Mouse (Mus musculus): ENCODE measurements around the gene Tmem14c. TPM values are rescaled to one million over a fixed set of nuclear protein-coding genes. Genes with fewer than 3 reads are reported as not detected.

Gene Tmem14c
- polyA plus RNA-seq (2016; fragmentation: Nextera tagmentation; extraction: Ambion mirVana) = 211 and 228 TPM in 2 replicates

DNA sequence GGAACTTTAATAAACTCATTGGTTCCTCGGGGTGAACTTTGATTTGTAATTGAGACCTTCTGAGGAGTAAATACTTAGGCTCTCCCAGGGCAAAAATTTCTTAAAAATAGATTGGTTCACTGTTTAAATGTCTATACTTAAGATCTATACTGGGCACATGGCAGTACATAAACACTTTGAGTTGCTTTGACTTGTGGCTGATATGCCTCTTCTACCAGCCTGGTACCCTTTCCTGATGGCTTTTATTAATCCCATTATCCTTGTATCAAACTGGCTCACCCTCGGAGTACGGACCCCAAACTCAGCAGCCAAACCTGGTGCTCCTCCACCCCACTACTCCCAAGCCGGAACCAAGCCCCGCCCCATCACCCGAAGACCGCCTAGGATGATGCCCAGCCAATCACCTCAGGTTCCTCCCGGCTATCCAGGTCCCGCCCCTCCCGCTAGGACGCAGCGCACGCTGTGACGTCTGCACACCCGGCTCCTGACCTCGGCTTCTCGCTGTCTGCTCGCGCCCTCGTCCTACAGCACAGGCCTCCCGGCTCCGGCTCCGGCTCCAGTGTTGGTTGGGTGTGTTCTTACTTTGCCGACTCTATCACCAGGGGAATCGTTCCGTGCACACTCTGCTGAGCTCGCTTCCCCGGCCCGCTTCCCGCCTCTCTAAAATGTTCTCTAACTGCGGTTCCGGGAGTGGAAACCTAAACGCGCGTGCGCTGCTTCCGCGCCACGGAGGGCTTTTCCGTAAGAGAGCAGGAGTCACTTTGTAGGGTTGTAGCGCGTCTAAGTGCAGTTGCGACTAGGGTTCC, at the start of gene Tmem14c:
Tmem14c (plus strand) TSS at position 464 of the 806 bp plus-strand sequence.
- Histone ChIP-seq H3K27me3 (replicated peaks) (no peaks in the 10 kb centered on the region), H3K4me3 (peak within 1 kb of the TSS; percentile 70), H3K9me3 (replicated peaks) (no peaks in the 10 kb centered on the region), H3K4me1 (replicated peaks) (peaks cover 33% of the 10 kb centered on the region), H3K27ac (ENCODE audit: poor library complexity, severe bottlenecking) (peak within 1 kb of the TSS; percentile 86), H3K9ac (peak within 1 kb of the TSS; percentile 79), H3K36me3 (peaks cover 65% of the 10 kb centered on the region), H3K4me2 (peak within 1 kb of the TSS; percentile 83)
- WGBS = under 1% methylated on average over 43 of the region's 43 CpGs
- peak; percentile 95 for ATAC-seq (ENCODE audit: insufficient number of reproducible peaks, low FRiP score)

DNA sequence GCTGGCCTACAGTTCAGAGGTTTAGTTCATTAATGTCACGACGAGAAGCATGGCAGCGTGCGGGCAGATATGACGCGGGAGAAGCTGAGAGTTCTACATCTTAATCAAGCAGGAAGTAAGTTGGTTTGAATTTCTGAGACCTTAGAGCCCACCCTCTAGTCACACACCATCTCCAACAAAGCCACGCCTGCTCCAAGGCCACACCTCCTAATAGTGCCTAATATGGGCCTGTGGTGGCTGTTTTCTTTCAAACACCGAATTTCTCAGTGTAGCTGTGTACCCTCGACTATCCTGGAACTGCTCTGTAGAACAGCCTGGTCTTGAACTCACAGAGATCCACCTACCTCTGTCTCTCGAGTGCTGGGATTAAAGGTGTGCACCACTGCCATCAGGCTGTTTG, 48.5 kb upstream of the Tmem14c start:
- H3K4me3 ChIP-seq = no peak overlapping the region
- no peaks in the 10 kb centered on the region for H3K36me3 ChIP-seq
- 89% methylated on average over 10 of the region's 10 CpGs for WGBS
- H3K4me1 ChIP-seq (replicated peaks) = no peaks in the 10 kb centered on the region
- H3K27ac ChIP-seq (ENCODE audit: poor library complexity, severe bottlenecking) = no peak overlapping the region
- H3K9me3 ChIP-seq (replicated peaks) = no peaks in the 10 kb centered on the region
- ATAC-seq (ENCODE audit: insufficient number of reproducible peaks, low FRiP score) = no peak
- H3K9ac ChIP-seq = no peak overlapping the region
- no peak overlapping the region for H3K4me2 ChIP-seq
- H3K27me3 ChIP-seq (replicated peaks) = no peaks in the 10 kb centered on the region

DNA sequence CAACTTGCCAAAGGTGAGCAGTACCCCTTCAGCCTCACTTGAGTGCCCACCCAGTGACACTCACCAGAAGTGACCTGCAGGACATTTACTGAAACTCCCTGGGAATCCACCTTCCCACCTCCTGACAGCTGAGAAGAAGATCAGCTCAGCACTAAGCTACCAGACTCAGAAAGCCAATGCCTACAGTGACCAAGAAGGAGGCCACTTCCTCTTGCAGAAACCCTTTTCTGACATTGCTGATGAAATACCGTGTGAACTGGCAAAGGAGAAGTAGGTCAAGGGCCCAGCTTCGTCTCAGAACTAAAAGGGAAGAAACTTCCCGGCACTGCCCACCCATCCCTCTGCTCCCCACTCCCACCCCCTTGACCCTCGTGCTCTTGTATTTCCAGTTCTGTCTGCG, 47.5 kb upstream of the Tmem14c start:
- WGBS = 59% methylated on average over 5 of the region's 5 CpGs
- Histone ChIP-seq H3K27ac (ENCODE audit: poor library complexity, severe bottlenecking) (no peak overlapping the region), H3K4me2 (no peak overlapping the region), H3K9me3 (replicated peaks) (no peaks in the 10 kb centered on the region), H3K9ac (no peak overlapping the region), H3K4me3 (no peak overlapping the region), H3K36me3 (no peaks in the 10 kb centered on the region), H3K4me1 (replicated peaks) (no peaks in the 10 kb centered on the region), H3K27me3 (replicated peaks) (no peaks in the 10 kb centered on the region)
- ATAC-seq (ENCODE audit: insufficient number of reproducible peaks, low FRiP score) = no peak

DNA sequence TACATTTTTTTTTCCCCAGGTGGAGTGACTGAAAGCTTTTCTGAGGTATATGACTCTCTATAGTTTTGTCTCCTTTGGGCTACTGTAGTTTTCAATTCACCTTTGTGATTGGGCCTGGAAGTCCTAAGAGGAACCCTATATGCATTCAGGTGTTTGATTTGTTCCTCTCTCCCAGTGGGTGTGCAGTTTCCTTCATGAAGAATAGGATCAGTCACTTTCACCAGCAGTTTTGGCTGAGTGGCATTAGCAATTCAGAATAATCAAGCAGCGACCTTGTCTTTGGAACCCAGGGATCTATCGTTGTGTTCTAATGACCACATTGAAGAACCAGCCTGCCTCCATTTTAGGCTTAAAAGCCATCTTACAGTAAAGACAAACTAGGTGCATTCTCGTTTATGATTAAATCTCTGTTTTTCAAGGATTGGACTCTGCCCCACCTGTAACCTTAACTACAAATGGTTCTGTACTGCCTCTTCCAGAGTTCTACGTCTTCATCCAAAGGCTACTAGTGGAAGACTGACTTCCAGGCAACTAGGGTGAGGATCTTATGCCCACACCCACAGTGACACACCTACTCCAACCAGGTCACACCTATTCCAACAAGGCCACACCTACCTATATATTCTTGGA, 46.2 kb upstream of the Tmem14c start:
- H3K9ac ChIP-seq = no peak overlapping the region
- H3K4me2 ChIP-seq = no peak overlapping the region
- H3K4me1 ChIP-seq (replicated peaks) = no peaks in the 10 kb centered on the region
- no peaks in the 10 kb centered on the region for H3K27me3 ChIP-seq (replicated peaks)
- no peak for ATAC-seq (ENCODE audit: insufficient number of reproducible peaks, low FRiP score)
- H3K27ac ChIP-seq (ENCODE audit: poor library complexity, severe bottlenecking) = no peak overlapping the region
- no peak overlapping the region for H3K4me3 ChIP-seq
- WGBS = 83% methylated on average over 4 of the region's 4 CpGs
- no peaks in the 10 kb centered on the region for H3K36me3 ChIP-seq
- no peaks in the 10 kb centered on the region for H3K9me3 ChIP-seq (replicated peaks)

DNA sequence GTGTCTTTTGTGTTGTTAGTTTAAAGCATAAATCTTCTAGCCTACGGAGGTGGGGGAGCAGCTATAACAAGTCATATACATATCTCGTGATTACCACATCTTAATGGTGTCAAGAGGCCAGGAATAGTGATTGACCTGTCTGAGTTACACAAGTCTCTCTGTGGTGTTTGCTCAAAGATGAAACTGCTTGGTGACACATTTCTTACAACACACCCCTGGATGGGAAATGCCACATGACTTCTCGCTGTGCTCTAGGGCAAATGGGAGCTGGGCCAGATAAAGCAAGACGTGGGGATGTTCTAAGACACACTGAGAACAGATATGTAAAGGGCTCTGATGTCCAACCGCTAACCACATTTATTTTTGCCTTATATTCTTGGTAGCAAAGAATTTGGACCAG, 44.8 kb upstream of the Tmem14c start:
- H3K36me3 ChIP-seq = no peaks in the 10 kb centered on the region
- H3K4me1 ChIP-seq (replicated peaks) = no peaks in the 10 kb centered on the region
- ATAC-seq (ENCODE audit: insufficient number of reproducible peaks, low FRiP score) = no peak
- no peak overlapping the region for H3K27ac ChIP-seq (ENCODE audit: poor library complexity, severe bottlenecking)
- WGBS = 77% methylated on average over 5 of the region's 5 CpGs
- H3K9ac ChIP-seq = no peak overlapping the region
- no peaks in the 10 kb centered on the region for H3K27me3 ChIP-seq (replicated peaks)
- no peak overlapping the region for H3K4me2 ChIP-seq
- H3K9me3 ChIP-seq (replicated peaks) = no peaks in the 10 kb centered on the region
- H3K4me3 ChIP-seq = no peak overlapping the region

DNA sequence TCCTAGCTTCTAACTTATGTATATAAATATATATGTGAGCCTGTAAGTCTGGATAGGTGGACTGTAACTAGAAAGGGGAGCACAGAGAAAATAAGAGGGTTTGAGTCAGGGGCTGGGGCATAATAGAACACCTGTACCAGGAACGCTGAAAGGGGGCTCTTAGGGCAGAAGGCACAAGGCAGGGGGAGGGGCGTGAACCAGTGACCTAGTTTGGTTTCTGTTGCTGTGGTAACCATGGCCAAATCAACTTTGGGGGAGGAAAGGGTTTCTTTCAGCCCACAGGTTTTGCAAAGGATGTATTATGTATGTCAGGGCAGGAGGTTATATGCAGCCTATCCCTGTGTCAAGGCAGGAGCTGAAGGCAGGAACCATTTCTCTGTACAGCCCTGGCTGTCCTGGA, 44.3 kb upstream of the Tmem14c start:
- 74% methylated on average over 2 of the region's 2 CpGs for WGBS
- H3K9me3 ChIP-seq (replicated peaks) = no peaks in the 10 kb centered on the region
- no peaks in the 10 kb centered on the region for H3K4me1 ChIP-seq (replicated peaks)
- H3K4me3 ChIP-seq = no peak overlapping the region
- no peaks in the 10 kb centered on the region for H3K36me3 ChIP-seq
- no peak for ATAC-seq (ENCODE audit: insufficient number of reproducible peaks, low FRiP score)
- H3K27ac ChIP-seq (ENCODE audit: poor library complexity, severe bottlenecking) = no peak overlapping the region
- H3K4me2 ChIP-seq = no peak overlapping the region
- no peaks in the 10 kb centered on the region for H3K27me3 ChIP-seq (replicated peaks)
- no peak overlapping the region for H3K9ac ChIP-seq

DNA sequence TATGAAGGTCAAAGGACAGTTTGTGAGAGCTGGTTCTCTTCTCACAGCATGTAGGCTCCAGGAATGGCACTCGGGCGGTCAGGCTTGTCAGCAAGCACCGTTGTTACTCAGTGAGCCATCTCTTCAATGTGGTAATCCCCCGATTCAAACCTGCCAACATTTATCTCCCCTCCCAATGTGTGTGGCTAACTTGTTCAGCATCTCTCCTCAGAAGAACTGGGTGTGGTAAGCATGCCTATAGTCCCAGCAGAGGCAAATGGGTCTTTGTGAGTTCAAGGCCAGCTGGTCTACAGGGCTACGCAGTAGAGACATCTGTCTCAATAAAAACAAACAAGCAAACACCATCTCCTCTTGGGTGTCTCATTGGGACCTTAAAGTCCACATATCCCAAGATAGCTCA, 43.1 kb upstream of the Tmem14c start:
- no peak overlapping the region for H3K4me2 ChIP-seq
- 85% methylated on average over 5 of the region's 5 CpGs for WGBS
- no peaks in the 10 kb centered on the region for H3K9me3 ChIP-seq (replicated peaks)
- no peak for ATAC-seq (ENCODE audit: insufficient number of reproducible peaks, low FRiP score)
- no peaks in the 10 kb centered on the region for H3K4me1 ChIP-seq (replicated peaks)
- no peak overlapping the region for H3K9ac ChIP-seq
- H3K36me3 ChIP-seq = no peaks in the 10 kb centered on the region
- no peaks in the 10 kb centered on the region for H3K27me3 ChIP-seq (replicated peaks)
- no peak overlapping the region for H3K27ac ChIP-seq (ENCODE audit: poor library complexity, severe bottlenecking)
- no peak overlapping the region for H3K4me3 ChIP-seq

DNA sequence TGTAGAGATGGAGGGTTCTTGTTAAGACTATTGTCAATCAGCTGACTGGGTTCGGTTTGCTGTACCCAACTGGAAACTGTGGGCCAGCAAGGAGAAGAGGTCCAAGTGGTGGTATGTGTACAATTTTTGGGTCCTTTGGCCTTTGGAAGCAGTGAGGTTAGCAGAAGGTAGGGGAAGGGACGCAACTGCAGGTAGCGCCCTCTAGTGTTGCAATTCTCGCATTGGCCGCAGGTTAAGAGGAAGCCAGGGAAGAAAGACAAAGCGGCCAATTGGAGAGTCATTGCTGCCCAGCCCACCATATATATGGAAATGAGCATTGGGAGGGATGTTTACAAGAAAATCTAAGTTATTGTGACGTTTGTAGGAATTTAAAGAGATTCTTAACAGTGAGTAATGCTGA, 38.5 kb upstream of the Tmem14c start:
- Histone ChIP-seq H3K27ac (ENCODE audit: poor library complexity, severe bottlenecking) (no peak overlapping the region), H3K4me1 (replicated peaks) (no peaks in the 10 kb centered on the region), H3K27me3 (replicated peaks) (no peaks in the 10 kb centered on the region), H3K9me3 (replicated peaks) (no peaks in the 10 kb centered on the region), H3K36me3 (no peaks in the 10 kb centered on the region), H3K4me3 (no peak overlapping the region), H3K4me2 (no peak overlapping the region), H3K9ac (no peak overlapping the region)
- no peak for ATAC-seq (ENCODE audit: insufficient number of reproducible peaks, low FRiP score)
- WGBS = 22% methylated on average over 7 of the region's 7 CpGs

DNA sequence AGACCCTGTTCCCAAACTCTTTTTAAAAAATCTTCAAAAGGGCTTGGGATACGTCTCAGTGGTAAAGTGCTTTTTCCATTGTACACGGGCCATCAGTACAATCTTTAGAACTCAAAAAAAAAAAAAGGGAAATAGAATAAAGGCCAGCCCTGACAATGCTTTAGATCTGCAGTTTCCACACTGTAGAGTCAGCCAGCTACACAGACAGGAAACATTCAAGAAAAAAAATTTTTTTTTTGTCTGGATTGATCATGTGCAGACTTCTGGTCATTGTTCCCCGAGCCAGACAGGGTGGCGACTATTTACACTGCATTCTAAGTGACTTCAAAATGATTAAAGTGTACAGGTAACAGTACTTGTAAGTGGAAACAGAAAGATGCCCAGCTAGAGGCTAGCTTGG, 37.4 kb upstream of the Tmem14c start:
- H3K36me3 ChIP-seq = no peaks in the 10 kb centered on the region
- H3K27me3 ChIP-seq (replicated peaks) = no peaks in the 10 kb centered on the region
- no peak overlapping the region for H3K9ac ChIP-seq
- ATAC-seq (ENCODE audit: insufficient number of reproducible peaks, low FRiP score) = peak; percentile 73
- 58% methylated on average over 4 of the region's 4 CpGs for WGBS
- 0 out of 2 replicates have a peak overlapping the region, but pooled peaks have one; percentile 51 for H3K27ac ChIP-seq (ENCODE audit: poor library complexity, severe bottlenecking)
- no peaks in the 10 kb centered on the region for H3K9me3 ChIP-seq (replicated peaks)
- no peak overlapping the region for H3K4me3 ChIP-seq
- no peak overlapping the region for H3K4me2 ChIP-seq
- no peaks in the 10 kb centered on the region for H3K4me1 ChIP-seq (replicated peaks)

DNA sequence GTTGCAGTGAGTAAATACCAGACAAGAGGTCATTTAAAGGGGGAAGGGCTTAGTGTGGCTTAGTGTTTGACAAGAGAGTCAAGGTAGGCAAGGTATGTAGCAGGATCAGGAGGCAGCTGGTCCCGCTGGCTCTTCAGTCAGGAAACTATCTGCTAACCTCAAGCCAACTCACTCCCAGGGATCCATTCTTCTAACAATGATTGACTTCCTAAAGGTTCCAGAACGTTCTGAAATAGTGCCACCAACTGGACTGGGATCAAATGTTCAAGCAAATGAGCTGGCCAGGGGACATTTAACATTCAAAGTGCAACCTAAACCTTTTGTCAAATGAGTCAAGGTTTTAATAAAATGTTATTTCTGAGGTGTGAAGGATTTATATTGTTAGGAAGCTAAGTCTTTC, 36.8 kb upstream of the Tmem14c start:
- Histone ChIP-seq H3K4me3 (no peak overlapping the region), H3K4me1 (replicated peaks) (no peaks in the 10 kb centered on the region), H3K27ac (ENCODE audit: poor library complexity, severe bottlenecking) (peak overlapping the region; percentile 44; the same call in 1 of the 2 replicates), H3K9ac (no peak overlapping the region), H3K36me3 (no peaks in the 10 kb centered on the region), H3K9me3 (replicated peaks) (no peaks in the 10 kb centered on the region), H3K27me3 (replicated peaks) (no peaks in the 10 kb centered on the region), H3K4me2 (no peak overlapping the region)
- WGBS = 38% methylated on average over 2 of the region's 2 CpGs
- ATAC-seq (ENCODE audit: insufficient number of reproducible peaks, low FRiP score) = no peak

DNA sequence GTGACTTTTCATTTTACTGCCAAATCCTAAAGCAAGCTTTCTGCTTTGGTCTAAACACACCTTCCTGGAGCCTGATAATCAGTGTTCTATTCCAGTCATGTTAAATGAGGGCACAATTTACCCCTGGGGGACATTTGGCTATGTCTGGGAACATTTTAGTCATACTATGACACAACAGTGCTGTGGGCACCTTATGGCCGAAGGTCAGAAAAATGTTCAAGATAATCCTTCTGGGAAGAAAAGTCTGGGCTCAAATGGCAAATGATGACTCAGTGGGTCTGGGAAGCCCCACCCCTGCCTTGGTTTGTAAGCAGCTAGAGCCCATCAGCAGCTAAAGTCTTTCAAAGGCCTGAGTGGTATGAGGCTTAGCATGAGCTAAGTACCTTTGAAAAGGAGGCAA, 33.3 kb upstream of the Tmem14c start:
- H3K36me3 ChIP-seq = no peaks in the 10 kb centered on the region
- no peak overlapping the region for H3K4me3 ChIP-seq
- no peaks in the 10 kb centered on the region for H3K27me3 ChIP-seq (replicated peaks)
- no peak overlapping the region for H3K9ac ChIP-seq
- no peak overlapping the region for H3K27ac ChIP-seq (ENCODE audit: poor library complexity, severe bottlenecking)
- WGBS = 77% methylated on average over 1 of the region's 1 CpGs
- no peak for ATAC-seq (ENCODE audit: insufficient number of reproducible peaks, low FRiP score)
- H3K4me2 ChIP-seq = no peak overlapping the region
- no peaks in the 10 kb centered on the region for H3K4me1 ChIP-seq (replicated peaks)
- no peaks in the 10 kb centered on the region for H3K9me3 ChIP-seq (replicated peaks)

All from heart, embryonic 12.5 days (tissue).